Mouse (Mus musculus) kidney, embryonic 15.5 days (tissue): ENCODE results near the gene Dbndd2. TPM values are rescaled to one million over a fixed set of nuclear protein-coding genes. Genes with fewer than 3 reads are reported as not detected.

Source experiments
- ATAC-seq: fragments of 200-750 bp; cut with Nextera tagmentation; replicated peaks from 2 replicates; pipeline ENCODE4 v1.8.0; 2017; ENCODE audit warnings: moderate TSS enrichment; ENCODE audit not compliant: low FRiP score
- H3K27ac ChIP-seq: fragments of 300-500 bp; sonication (generic); 2 replicates; pipeline ENCODE4 v1.5.1; 2015; ENCODE audit warnings: mild to moderate bottlenecking, inconsistent platforms
- H3K27me3 ChIP-seq: fragments of 300-500 bp; sonication (generic); 2 replicates; pipeline ENCODE4 v1.6.1; 2015; ENCODE audit warnings: inconsistent platforms
- H3K36me3 ChIP-seq: fragments of 300-500 bp; sonication (generic); 2 replicates; pipeline ENCODE4 v1.6.1; 2015; ENCODE audit warnings: inconsistent platforms
- H3K4me1 ChIP-seq: fragments of 300-500 bp; sonication (generic); 2 replicates; pipeline ENCODE4 v1.6.1; 2015; ENCODE audit warnings: inconsistent platforms
- H3K4me2 ChIP-seq: fragments of 300-500 bp; sonication (generic); 2 replicates; pipeline ENCODE4 v1.6.1; 2015; ENCODE audit warnings: moderate library complexity, mild to moderate bottlenecking, inconsistent platforms
- H3K4me3 ChIP-seq: fragments of 300-500 bp; sonication (generic); replicated peaks from 2 replicates; pipeline ENCODE4 v1.5.1; 2015; ENCODE audit warnings: mild to moderate bottlenecking, inconsistent platforms
- H3K9ac ChIP-seq: fragments of 300-500 bp; sonication (generic); 2 replicates; pipeline ENCODE4 v1.6.1; 2015; ENCODE audit warnings: mild to moderate bottlenecking, inconsistent platforms
- H3K9me3 ChIP-seq: fragments of 300-500 bp; sonication (generic); replicated peaks from 2 replicates; pipeline ENCODE4 v1.6.1; 2016; ENCODE audit warnings: inconsistent platforms
- WGBS: fragments of 180-500 bp; shearing (Covaris S2); methylation state at CpG from one replicate; pipeline ENCODE4 v1.1.7; 2015; ENCODE audit warnings: mixed read lengths; 5-methylcytosine and 5-hydroxymethylcytosine counted together
- polyA plus RNA-seq: library from polyadenylated mRNA; unstranded; fragments of >200 nt; fragmentation: Nextera tagmentation; extraction: Ambion mirVana; gene quantifications from 2 replicates; pipeline ENCODE4 v1.2.1, GENCODE M21; 2015

Dbndd2 gene
- polyA plus RNA-seq, 1 experiment from 2014 or later = 14.0 TPM

DNA sequence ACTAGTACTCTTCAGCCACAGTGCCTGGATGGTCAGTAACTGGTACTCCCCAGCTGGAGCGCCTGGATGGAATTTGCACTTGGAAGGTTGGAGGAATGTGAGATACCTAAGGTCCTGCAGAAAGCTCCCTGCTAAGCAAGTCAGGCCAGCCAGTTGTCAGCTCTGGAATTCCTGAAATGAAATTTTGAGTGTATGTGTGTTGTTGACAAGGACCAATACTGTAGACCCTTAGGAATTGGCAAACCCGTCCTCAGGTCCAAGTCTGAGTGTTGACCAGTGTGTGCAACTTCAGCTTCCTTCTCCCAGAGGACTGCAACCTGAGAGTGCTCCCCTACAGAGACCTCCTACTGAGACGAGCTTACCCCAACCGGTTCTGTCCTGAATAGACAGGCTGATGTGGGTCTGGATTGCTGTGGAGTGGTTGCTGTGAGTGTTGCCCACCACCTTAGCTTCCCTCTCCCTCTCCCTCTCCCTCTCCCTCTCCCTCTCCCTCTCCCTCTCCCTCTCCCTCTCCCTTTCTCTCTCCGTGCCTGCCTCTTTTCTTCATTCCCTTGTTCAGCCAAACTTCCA lies 24.8 kb downstream of the Dbndd2 start:
- Histone ChIP-seq H3K27me3 (no peaks in the 10 kb centered on the region), H3K9me3 (no peaks in the 10 kb centered on the region), H3K9ac (no peak overlapping the region), H3K4me1 (0 out of 2 replicates have a peak, but pooled peaks cover 9% of the 10 kb centered on the region), H3K4me2 (no peak overlapping the region), H3K36me3 (peaks cover 25% of the 10 kb centered on the region), H3K4me3 (no peak overlapping the region), H3K27ac (no peak overlapping the region)
- 39% methylated on average over 5 of the region's 5 CpGs for WGBS
- 0 out of 2 replicates have a peak, but pooled peaks have one; percentile 49 for ATAC-seq

DNA sequence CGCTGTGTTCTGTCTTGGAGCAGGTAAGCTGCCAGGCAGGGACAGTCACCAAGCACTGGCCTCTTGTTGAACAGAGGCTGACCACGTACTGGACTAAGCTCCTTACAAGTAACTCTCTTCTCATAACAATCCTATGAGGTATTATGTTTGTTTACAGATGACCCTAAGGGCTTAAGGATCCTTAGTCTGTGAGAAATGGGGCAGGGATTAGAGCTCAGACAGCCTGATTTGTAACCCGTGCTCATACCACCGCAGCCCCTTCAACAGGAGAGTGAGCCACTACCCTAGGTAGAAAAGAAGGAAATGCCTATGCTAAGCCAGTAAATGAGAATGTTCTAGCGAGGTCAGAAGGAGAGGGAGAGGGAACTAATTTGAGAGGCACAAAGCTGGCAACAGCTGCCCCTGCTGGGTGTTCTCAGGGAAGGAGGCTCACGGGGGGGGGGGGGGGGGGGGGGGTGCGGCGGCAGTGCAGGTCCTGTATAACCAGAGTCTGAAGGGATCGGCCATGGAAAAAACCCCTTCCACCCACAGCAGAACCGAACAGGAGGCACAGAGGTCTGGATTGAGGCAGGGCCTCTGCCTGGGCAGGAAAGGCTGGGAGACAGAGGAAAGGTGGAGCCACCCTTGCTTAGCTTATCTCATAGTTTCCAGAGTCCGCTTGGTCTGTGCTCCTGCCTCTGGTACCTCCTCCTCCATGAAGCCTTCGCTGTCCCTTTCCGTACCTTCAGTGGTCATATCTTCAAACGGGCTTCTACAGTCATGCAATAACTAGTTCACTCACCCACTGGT lies 26.4 kb downstream of the Dbndd2 start:
- Histone ChIP-seq H3K9ac (no peak overlapping the region), H3K36me3 (peaks cover 9% of the 10 kb centered on the region), H3K4me1 (0 out of 2 replicates have a peak, but pooled peaks cover 17% of the 10 kb centered on the region), H3K27ac (no peak overlapping the region), H3K27me3 (no peaks in the 10 kb centered on the region), H3K4me2 (no peak overlapping the region), H3K9me3 (no peaks in the 10 kb centered on the region), H3K4me3 (no peak overlapping the region)
- no peak for ATAC-seq
- 60% methylated on average over 14 of the region's 14 CpGs for WGBS

DNA sequence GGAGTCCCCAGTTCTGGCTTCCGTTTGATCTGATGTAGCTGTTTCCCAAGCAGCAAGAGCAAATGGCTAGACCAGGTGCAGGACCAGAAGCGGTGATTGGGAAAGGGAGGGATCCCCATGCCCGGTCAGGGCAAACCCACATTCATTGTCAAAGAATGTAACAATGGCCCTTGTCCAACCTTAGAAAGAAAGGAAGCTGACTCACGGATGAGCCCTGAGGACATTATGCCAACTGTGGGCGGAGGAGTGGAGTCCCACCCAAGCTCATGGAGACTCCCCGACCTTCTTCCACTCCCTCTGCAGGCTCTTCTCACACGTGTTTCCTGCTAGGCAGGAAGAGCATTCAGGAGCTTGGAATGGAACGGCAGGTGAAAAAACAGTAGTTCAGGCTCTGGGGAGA lies 27.5 kb downstream of the Dbndd2 start:
- Histone ChIP-seq H3K27ac (no peak overlapping the region), H3K9ac (no peak overlapping the region), H3K4me1 (peaks cover 18% of the 10 kb centered on the region; the same call in 1 of the 2 replicates), H3K36me3 (peaks cover 6% of the 10 kb centered on the region; the same call in 1 of the 2 replicates), H3K9me3 (no peaks in the 10 kb centered on the region), H3K4me3 (no peak overlapping the region), H3K27me3 (no peaks in the 10 kb centered on the region), H3K4me2 (no peak overlapping the region)
- no peak for ATAC-seq
- WGBS = 61% methylated on average over 8 of the region's 8 CpGs

DNA sequence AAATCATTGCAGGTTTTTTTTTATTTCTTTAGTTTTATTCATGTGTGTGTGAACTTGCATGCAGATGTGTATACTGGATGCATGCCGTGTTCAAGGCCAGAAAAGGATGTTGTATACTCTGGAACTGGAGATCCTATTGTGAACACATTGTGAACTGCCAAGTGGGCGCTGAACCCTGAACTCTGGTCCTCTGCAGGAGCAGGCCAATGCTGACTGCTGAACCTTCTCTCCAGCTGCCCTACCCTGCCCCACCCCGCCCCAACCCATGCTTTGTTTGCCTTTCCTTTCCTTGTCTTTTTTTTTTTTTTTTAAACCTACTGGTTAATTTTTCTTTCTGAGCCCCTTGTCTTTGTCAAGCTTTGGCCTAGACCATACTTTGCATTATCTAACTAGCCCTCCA lies 29.0 kb downstream of the Dbndd2 start:
- Histone ChIP-seq H3K4me1 (peaks cover 22% of the 10 kb centered on the region; the same call in 1 of the 2 replicates), H3K4me3 (no peak overlapping the region), H3K9ac (no peak overlapping the region), H3K9me3 (no peaks in the 10 kb centered on the region), H3K4me2 (no peak overlapping the region), H3K27ac (no peak overlapping the region), H3K36me3 (no peaks in the 10 kb centered on the region), H3K27me3 (no peaks in the 10 kb centered on the region)
- no peak for ATAC-seq
- WGBS = 76% methylated on average over 3 of the region's 3 CpGs

DNA sequence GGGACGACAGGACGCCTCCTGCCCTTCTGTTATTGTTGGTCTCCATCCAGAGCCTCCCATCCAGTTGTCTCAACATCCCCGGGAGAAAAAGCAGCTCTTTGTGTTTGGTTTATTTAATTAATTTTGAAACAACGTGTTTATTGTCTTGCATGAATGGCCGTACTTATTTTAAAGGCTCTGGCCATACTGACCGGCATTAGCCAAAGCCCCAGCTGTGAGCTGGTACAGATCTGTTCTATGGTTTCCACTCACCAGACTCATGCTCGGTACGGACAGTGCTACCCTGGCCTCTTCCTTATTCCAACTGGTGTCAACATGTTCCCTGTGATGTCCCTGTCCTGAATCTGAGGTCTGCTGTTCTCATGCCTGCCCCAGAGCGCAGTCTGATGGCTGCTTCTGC lies 30.0 kb downstream of the Dbndd2 start:
- Histone ChIP-seq H3K9me3 (no peaks in the 10 kb centered on the region), H3K27me3 (no peaks in the 10 kb centered on the region), H3K27ac (no peak overlapping the region), H3K9ac (no peak overlapping the region), H3K4me2 (no peak overlapping the region), H3K4me1 (peaks cover 25% of the 10 kb centered on the region; the same call in 1 of the 2 replicates), H3K4me3 (no peak overlapping the region), H3K36me3 (no peaks in the 10 kb centered on the region)
- no peak for ATAC-seq
- WGBS = 68% methylated on average over 9 of the region's 9 CpGs

DNA sequence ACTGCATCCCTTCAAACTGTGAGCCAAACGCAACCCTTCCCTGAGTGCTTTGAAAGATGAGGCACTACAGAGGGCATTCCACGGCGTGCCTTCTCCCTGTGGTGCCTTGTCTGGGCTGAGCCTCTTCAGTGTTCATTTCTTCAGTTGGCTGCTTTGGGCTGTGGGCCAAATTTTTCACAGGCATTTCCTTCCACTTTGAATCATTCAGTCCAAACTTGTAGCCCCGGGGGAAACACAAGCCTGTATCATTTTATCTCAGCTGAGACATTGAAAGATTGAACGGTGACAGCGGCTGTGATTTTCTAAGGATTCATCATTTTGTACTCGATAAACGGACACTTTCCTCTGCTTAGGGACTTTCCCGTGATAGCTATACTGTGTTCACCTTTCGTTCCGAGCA lies 30.7 kb downstream of the Dbndd2 start:
- no peaks in the 10 kb centered on the region for H3K9me3 ChIP-seq
- H3K27me3 ChIP-seq = peaks cover 4% of the 10 kb centered on the region
- ATAC-seq = no peak
- no peak overlapping the region for H3K27ac ChIP-seq
- no peak overlapping the region for H3K9ac ChIP-seq
- H3K4me2 ChIP-seq = no peak overlapping the region
- WGBS = 85% methylated on average over 11 of the region's 11 CpGs
- no peak overlapping the region for H3K4me3 ChIP-seq
- H3K36me3 ChIP-seq = no peaks in the 10 kb centered on the region
- peaks cover 25% of the 10 kb centered on the region; the same call in 1 of the 2 replicates for H3K4me1 ChIP-seq

DNA sequence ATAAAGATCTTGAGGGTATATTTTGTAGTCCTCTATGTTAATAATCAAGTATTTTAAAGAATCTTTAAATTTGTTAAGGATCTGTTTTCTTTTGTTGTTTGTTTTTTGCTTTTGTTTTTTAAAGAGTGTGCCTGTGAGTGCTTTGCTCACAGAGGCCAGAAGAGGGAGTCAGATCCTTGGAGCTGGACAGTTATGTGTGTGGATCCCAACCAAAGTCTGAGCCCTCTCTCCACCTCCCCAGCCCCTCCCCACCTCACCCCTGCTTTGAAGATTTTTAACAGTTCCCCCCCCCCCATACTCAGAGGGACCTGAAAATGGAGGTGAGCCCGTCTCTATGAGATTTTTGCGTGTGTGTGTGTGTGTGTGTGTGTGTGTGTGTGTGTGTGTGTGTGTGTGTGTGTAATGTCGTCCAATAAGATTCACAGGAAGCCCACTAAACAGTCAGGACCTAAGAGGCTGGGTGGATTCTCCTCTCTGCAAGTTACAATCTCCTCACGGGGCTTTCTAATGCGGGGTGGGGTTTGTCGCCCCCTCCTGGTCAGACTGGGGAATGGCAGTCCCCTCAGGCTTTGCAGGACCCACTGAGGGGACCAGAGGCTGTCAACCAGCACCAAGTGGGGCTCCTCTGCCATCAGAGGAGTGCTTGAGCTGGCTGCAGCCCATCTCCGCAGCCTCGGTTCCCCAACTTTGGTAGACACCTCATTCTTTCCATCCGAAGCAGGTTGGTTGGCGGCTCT lies 31.7 kb downstream of the Dbndd2 start:
- Histone ChIP-seq H3K27me3 (peaks cover 12% of the 10 kb centered on the region), H3K4me1 (peaks cover 30% of the 10 kb centered on the region), H3K9ac (no peak overlapping the region), H3K9me3 (no peaks in the 10 kb centered on the region), H3K4me3 (no peak overlapping the region), H3K27ac (no peak overlapping the region), H3K4me2 (no peak overlapping the region), H3K36me3 (no peaks in the 10 kb centered on the region)
- ATAC-seq = no peak
- 34% methylated on average over 10 of the region's 10 CpGs for WGBS

DNA sequence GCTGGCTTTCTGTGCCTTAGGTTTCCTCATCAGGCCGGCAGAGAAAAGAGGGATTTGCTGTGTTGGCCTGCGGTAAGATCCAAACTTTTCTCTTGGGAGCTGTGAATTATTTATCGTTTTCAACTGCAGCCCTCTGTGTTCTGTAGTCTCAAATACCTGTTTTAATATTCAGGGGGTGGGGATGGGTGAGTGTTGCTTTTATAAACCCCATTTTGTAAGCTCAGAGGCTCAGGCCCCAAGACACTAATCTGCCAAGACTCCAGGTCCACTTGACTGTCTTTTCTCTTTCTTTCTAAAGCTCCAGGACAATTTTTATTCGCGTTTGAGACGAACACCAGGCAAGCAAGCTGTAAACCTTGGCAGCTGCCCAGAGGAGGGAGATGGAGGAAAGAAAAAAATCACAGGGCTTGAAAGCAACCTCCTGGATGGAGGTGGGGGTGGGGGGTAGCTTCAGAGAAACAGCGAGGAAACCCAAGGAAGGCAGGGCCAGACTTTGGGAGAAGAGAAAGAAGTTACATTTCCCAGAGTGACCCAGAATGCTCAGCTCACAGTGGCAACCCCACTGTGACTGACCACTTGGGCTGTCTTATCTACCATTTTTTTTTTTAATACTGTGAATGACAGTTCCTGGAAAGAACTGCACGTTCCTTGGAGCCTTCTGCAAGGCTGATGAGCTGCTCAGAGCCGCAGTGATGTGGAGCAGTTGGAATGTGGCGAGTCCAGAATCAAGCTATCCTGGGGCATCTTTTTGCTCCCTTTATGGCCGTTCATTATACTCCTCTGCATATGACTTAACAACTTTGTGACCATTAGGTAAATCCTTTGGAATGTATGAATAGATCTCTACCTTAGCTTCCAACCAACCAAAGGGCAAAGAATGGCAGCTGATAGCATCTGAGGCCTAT lies 32.6 kb downstream of the Dbndd2 start:
- no peak overlapping the region for H3K9ac ChIP-seq
- peak overlapping the region; percentile 48; the same call in 1 of the 2 replicates for H3K27ac ChIP-seq
- H3K4me2 ChIP-seq = no peak overlapping the region
- ATAC-seq = no peak
- peaks cover 27% of the 10 kb centered on the region for H3K4me1 ChIP-seq
- peaks cover 12% of the 10 kb centered on the region for H3K27me3 ChIP-seq
- WGBS = 47% methylated on average over 11 of the region's 11 CpGs
- no peak overlapping the region for H3K4me3 ChIP-seq
- no peaks in the 10 kb centered on the region for H3K36me3 ChIP-seq
- no peaks in the 10 kb centered on the region for H3K9me3 ChIP-seq

DNA sequence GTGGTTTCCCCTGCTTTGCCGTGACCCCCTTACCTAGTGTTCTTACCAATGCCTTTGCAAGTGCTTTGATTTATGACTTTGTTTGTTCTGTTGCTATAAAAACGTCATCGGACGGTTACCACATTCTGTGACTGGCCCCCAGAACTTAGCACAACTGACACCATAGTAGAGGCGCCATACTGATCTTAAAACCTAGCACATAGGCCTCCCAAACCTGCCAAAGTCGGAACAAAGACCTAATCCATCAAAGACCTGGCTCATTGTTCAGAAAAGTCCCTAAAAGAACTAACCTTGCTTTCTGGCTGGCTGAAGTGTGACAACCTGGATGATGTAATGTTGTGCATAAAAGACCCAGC lies 33.2 kb downstream of the Dbndd2 start:
- Histone ChIP-seq H3K4me1 (peaks cover 24% of the 10 kb centered on the region), H3K36me3 (no peaks in the 10 kb centered on the region), H3K9me3 (no peaks in the 10 kb centered on the region), H3K27ac (peak overlapping the region; percentile 48; the same call in 1 of the 2 replicates), H3K9ac (no peak overlapping the region), H3K27me3 (peaks cover 12% of the 10 kb centered on the region), H3K4me3 (no peak overlapping the region), H3K4me2 (no peak overlapping the region)
- ATAC-seq = no peak
- 36% methylated on average over 6 of the region's 6 CpGs for WGBS

DNA sequence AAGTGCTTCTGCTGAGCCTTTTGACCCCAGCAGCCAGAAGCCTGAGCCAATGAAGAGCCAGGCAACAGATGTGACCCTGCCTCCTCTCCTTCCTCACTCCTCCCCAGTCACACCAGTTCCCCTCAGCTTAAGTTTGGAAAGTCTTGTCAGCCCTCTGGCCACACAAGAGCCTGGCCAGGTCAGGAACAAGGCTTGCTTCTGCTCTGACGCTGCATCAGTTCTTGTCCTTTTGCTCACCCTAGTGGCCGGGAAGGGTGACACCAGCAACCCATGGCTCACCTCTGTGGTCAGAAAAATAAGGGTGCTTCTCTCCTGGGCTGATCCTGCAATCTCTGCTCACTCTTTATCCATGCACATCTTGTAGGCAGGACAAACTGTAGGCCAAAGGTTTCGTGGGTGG lies 34.9 kb downstream of the Dbndd2 start:
- Histone ChIP-seq H3K27ac (no peak overlapping the region), H3K9ac (no peak overlapping the region), H3K27me3 (peaks cover 12% of the 10 kb centered on the region), H3K4me3 (no peak overlapping the region), H3K9me3 (no peaks in the 10 kb centered on the region), H3K4me2 (no peak overlapping the region), H3K4me1 (peaks cover 24% of the 10 kb centered on the region), H3K36me3 (no peaks in the 10 kb centered on the region)
- peak; percentile 66; the same call in 1 of the 2 replicates for ATAC-seq
- WGBS = 15% methylated on average over 3 of the region's 3 CpGs

DNA sequence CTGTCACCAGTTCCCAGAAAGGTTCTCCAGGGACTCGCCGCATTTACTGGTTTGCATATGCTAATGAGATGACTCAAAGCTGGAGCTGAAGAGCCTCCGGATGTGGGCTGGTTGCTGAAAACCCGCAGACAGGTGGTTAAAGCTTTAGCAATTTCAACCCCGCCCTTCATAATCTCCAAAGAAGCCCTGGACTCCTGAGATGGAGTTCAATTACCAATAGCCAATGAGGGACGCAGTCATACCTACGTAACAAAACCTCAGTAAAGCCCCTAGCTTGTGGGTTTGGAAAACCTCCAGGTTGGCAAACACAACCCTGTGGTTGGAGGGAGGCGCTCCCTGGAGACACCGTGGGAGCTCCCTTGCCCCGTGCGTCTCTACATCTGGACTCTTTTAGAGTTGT lies 35.9 kb downstream of the Dbndd2 start:
- 16% methylated on average over 11 of the region's 11 CpGs for WGBS
- H3K4me1 ChIP-seq = peaks cover 17% of the 10 kb centered on the region
- peaks cover 12% of the 10 kb centered on the region for H3K27me3 ChIP-seq
- H3K27ac ChIP-seq = no peak overlapping the region
- H3K4me2 ChIP-seq = 0 out of 2 replicates have a peak overlapping the region, but pooled peaks have one; percentile 9
- no peak overlapping the region for H3K4me3 ChIP-seq
- no peaks in the 10 kb centered on the region for H3K9me3 ChIP-seq
- H3K9ac ChIP-seq = no peak overlapping the region
- no peaks in the 10 kb centered on the region for H3K36me3 ChIP-seq
- ATAC-seq = no peak
